Mouse (Mus musculus): Measurements from ENCODE around the gene Chn1. TPM values are rescaled to one million over a fixed set of nuclear protein-coding genes. Genes with fewer than 3 reads are reported as not detected.

Gene Chn1
- total and polyA plus RNA-seq, 2 experiments from 2014 or later: 81.1 to 147 TPM

GRCm38 (mm10) chr2:73779016-73779595, 4.0 kb upstream of the Chn1 start:
- DNase-seq (ENCODE audit: low spot score): peak; percentile 30
- no peak overlapping the region for H3K4me2 ChIP-seq (ENCODE audit: low read depth, low read length, poor library complexity, severe bottlenecking)
- peaks cover 3% of the 10 kb centered on the region; the same call in 1 of the 2 replicates for H3K4me1 ChIP-seq (ENCODE audit: insufficient read depth, low read length)
- no peaks in the 10 kb centered on the region for H3K36me3 ChIP-seq (ENCODE audit: insufficient read depth, low read length)
- H3K9ac ChIP-seq (replicated peaks; ENCODE audit: low read length, poor library complexity, severe bottlenecking): no peak overlapping the region
- H3K27me3 ChIP-seq (ENCODE audit: insufficient read depth, low read length): no peaks in the 10 kb centered on the region; the same call in 1 of the 2 replicates
- H3K9me3 ChIP-seq (ENCODE audit: low read length): no peaks in the 10 kb centered on the region
- no peak overlapping the region for H3K27ac ChIP-seq (ENCODE audit: low read depth, low read length)
- peak; percentile 55 for TF ChIP-seq CTCF (IDR thresholded peaks at IDR 0.05)
- WGBS: 45% methylated on average over 4 of the region's 4 CpGs
- no peak overlapping the region for H3K4me3 ChIP-seq (ENCODE audit: low read depth, low read length)
- no peak for ATAC-seq (ENCODE audit: low FRiP score)

DNA sequence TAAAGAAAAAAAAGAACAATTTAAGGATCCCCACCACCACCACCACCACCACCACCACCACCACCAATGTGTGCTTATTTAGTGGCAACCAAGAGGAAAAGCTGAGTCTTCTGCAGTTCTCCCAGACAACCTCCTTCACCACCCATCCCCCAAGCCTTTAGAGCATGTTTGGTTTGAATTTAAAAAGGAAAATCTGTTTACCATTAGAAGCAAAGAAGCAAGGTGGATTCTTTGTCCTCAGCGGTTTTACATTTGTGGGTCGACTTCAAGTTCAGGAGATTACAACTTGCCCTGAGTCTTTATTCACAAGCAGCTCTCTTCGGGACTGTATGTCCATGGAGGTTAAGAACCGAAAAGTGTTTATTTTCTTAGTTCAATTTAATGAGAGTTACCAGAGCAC, 1.8 kb upstream of the Chn1 start:
- H3K4me3 ChIP-seq (ENCODE audit: low read depth, low read length): no peak overlapping the region
- DNase-seq (ENCODE audit: low spot score) (no peak), ATAC-seq (ENCODE audit: low FRiP score) (no peak)
- no peak overlapping the region for H3K27ac ChIP-seq (ENCODE audit: low read depth, low read length)
- peaks cover 7% of the 10 kb centered on the region; the same call in 1 of the 2 replicates for H3K4me1 ChIP-seq (ENCODE audit: insufficient read depth, low read length)
- no peak overlapping the region for H3K9ac ChIP-seq (replicated peaks; ENCODE audit: low read length, poor library complexity, severe bottlenecking)
- no peak for TF ChIP-seq CTCF (IDR thresholded peaks at IDR 0.05)
- H3K9me3 ChIP-seq (ENCODE audit: low read length): no peaks in the 10 kb centered on the region
- H3K27me3 ChIP-seq (ENCODE audit: insufficient read depth, low read length): no peaks in the 10 kb centered on the region; the same call in 1 of the 2 replicates
- H3K36me3 ChIP-seq (ENCODE audit: insufficient read depth, low read length): no peaks in the 10 kb centered on the region
- 36% methylated on average over 4 of the region's 4 CpGs for WGBS
- H3K4me2 ChIP-seq (ENCODE audit: low read depth, low read length, poor library complexity, severe bottlenecking): peak overlapping the region; percentile 26

GRCm38 (mm10) chr2:73775683-73776310, 651 bp upstream of the Chn1 start:
- Histone ChIP-seq H3K36me3 (ENCODE audit: insufficient read depth, low read length) (no peaks in the 10 kb centered on the region), H3K4me3 (ENCODE audit: low read depth, low read length) (peak overlapping the region; percentile 89), H3K4me2 (ENCODE audit: low read depth, low read length, poor library complexity, severe bottlenecking) (peak overlapping the region; percentile 72), H3K4me1 (ENCODE audit: insufficient read depth, low read length) (peaks cover 7% of the 10 kb centered on the region; the same call in 1 of the 2 replicates), H3K9ac (replicated peaks; ENCODE audit: low read length, poor library complexity, severe bottlenecking) (peak overlapping the region; percentile 77), H3K9me3 (ENCODE audit: low read length) (no peaks in the 10 kb centered on the region), H3K27me3 (ENCODE audit: insufficient read depth, low read length) (no peaks in the 10 kb centered on the region; the same call in 1 of the 2 replicates), H3K27ac (ENCODE audit: low read depth, low read length) (peak overlapping the region; percentile 85)
- DNase-seq (ENCODE audit: low spot score) (peak; percentile 39), ATAC-seq (ENCODE audit: low FRiP score) (no peak)
- no peak for TF ChIP-seq CTCF (IDR thresholded peaks at IDR 0.05)
- WGBS: under 1% methylated on average over 22 of the region's 22 CpGs

- 22% methylated on average over 1 of the region's 1 CpGs for WGBS
- H3K9me3 ChIP-seq (ENCODE audit: low read length): no peaks in the 10 kb centered on the region
- no peak for DNase-seq (ENCODE audit: low spot score)
- peak overlapping the region; percentile 89 for H3K4me3 ChIP-seq (ENCODE audit: low read depth, low read length)
- no peak for TF ChIP-seq CTCF (IDR thresholded peaks at IDR 0.05)
- H3K27ac ChIP-seq (ENCODE audit: low read depth, low read length): no peak overlapping the region
- no peak for ATAC-seq (ENCODE audit: low FRiP score)
- no peaks in the 10 kb centered on the region for H3K36me3 ChIP-seq (ENCODE audit: insufficient read depth, low read length)
- H3K9ac ChIP-seq (replicated peaks; ENCODE audit: low read length, poor library complexity, severe bottlenecking): no peak overlapping the region
- peak overlapping the region; percentile 72 for H3K4me2 ChIP-seq (ENCODE audit: low read depth, low read length, poor library complexity, severe bottlenecking)
- H3K27me3 ChIP-seq (ENCODE audit: insufficient read depth, low read length): no peaks in the 10 kb centered on the region; the same call in 1 of the 2 replicates
- peaks cover 7% of the 10 kb centered on the region; the same call in 1 of the 2 replicates for H3K4me1 ChIP-seq (ENCODE audit: insufficient read depth, low read length)
Observed at GRCm38 (mm10) chr2:73772945-73773344, 2.2 kb downstream of the Chn1 start.

DNA sequence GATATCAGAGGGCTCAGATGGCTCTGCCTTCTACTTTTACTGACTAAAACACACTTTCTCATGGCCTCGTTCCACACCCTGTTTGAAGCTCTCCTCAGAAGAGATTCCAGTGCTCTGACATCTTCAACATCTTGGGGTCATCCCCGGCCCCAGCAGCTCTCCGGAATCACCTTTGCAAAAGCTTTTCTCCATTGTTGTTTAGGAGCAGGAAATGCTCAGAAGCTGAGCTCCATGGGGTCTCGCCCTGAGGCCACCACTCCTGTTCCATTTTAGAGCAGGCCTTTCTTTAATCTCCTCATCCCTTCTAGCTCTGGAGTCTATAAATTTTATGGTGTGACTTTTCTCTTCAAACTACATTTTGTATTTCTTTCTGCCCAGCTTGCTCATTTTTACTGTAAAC, 6.5 kb downstream of the Chn1 start:
- Histone ChIP-seq H3K27ac (ENCODE audit: low read depth, low read length) (no peak overlapping the region), H3K4me1 (ENCODE audit: insufficient read depth, low read length) (peaks cover 4% of the 10 kb centered on the region; the same call in 1 of the 2 replicates), H3K9me3 (ENCODE audit: low read length) (no peaks in the 10 kb centered on the region), H3K36me3 (ENCODE audit: insufficient read depth, low read length) (no peaks in the 10 kb centered on the region), H3K9ac (replicated peaks; ENCODE audit: low read length, poor library complexity, severe bottlenecking) (no peak overlapping the region), H3K27me3 (ENCODE audit: insufficient read depth, low read length) (no peaks in the 10 kb centered on the region), H3K4me2 (ENCODE audit: low read depth, low read length, poor library complexity, severe bottlenecking) (no peak overlapping the region), H3K4me3 (ENCODE audit: low read depth, low read length) (no peak overlapping the region)
- DNase-seq (ENCODE audit: low spot score) (no peak), ATAC-seq (ENCODE audit: low FRiP score) (no peak)
- TF ChIP-seq CTCF (IDR thresholded peaks at IDR 0.05): no peak
- 78% methylated on average over 4 of the region's 4 CpGs for WGBS

GRCm38 (mm10) chr2:73763541-73763940, 11.6 kb downstream of the Chn1 start:
- WGBS: 47% methylated on average over 3 of the region's 3 CpGs
- no peak for ATAC-seq (ENCODE audit: low FRiP score)

More at GRCm38 (mm10) chr2:73763541-73763940, 11.6 kb downstream of the Chn1 start:
- Histone ChIP-seq H3K4me3 (ENCODE audit: low read depth, low read length) (no peak overlapping the region), H3K36me3 (ENCODE audit: insufficient read depth, low read length) (no peaks in the 10 kb centered on the region), H3K9me3 (ENCODE audit: low read length) (no peaks in the 10 kb centered on the region), H3K4me1 (ENCODE audit: insufficient read depth, low read length) (no peaks in the 10 kb centered on the region), H3K27me3 (ENCODE audit: insufficient read depth, low read length) (no peaks in the 10 kb centered on the region), H3K4me2 (ENCODE audit: low read depth, low read length, poor library complexity, severe bottlenecking) (no peak overlapping the region), H3K27ac (ENCODE audit: low read depth, low read length) (no peak overlapping the region), H3K9ac (replicated peaks; ENCODE audit: low read length, poor library complexity, severe bottlenecking) (no peak overlapping the region)
- no peak for DNase-seq (ENCODE audit: low spot score)
- no peak for TF ChIP-seq CTCF (IDR thresholded peaks at IDR 0.05)
